Mouse (Mus musculus) ES-E14 (cell line): ENCODE data around the gene Jmjd8.

Source experiments
- CHD2 ChIP-seq: IDR thresholded peaks from 2 replicates; pipeline ENCODE4 v1.6.1; 2014; ENCODE audit warnings: mild to moderate bottlenecking, low read depth, low read length, inconsistent platforms
- HCFC1 ChIP-seq: IDR thresholded peaks from 2 replicates; pipeline ENCODE4 v1.6.1; 2012; ENCODE audit warnings: low read length, inconsistent platforms, borderline replicate concordance; ENCODE audit not compliant: insufficient read depth
- MAFK ChIP-seq: IDR thresholded peaks from 2 replicates; pipeline ENCODE4 v1.6.1; 2014; ENCODE audit warnings: mild to moderate bottlenecking, low read depth, low read length, inconsistent platforms; ENCODE audit not compliant: insufficient read depth

- no peak for TF ChIP-seq MAFK
- no peak for TF ChIP-seq CHD2
- no peak for TF ChIP-seq HCFC1
Measured at GRCm38 (mm10) chr17:25841117-25841880, 12.6 kb downstream of the Jmjd8 start, which contains the start of gene Gm20683.
